Mouse (Mus musculus): ENCODE data around the gene Sphk1. TPM values are rescaled to one million over a fixed set of nuclear protein-coding genes. Genes with fewer than 3 reads are reported as not detected.

Sphk1 gene
- total RNA-seq, 2 experiments from 2014 or later: 2.5 to 3.9 TPM

GRCm38 (mm10) chr11:116572756-116573543 lies 42.2 kb downstream of the Sphk1 start:
- DNase-seq: peak in 1 of 2 experiments; percentile 47
- intact Hi-C loops (cut with DNase I): no loop called here

GRCm38 (mm10) chr11:116574486-116574885 lies 43.8 kb downstream of the Sphk1 start:
- DNase-seq: no peak

GRCm38 (mm10) chr11:116574982-116575381 lies 44.3 kb downstream of the Sphk1 start:
- DNase-seq: no peak
- intact Hi-C loops (cut with DNase I): no loop called here

More at GRCm38 (mm10) chr11:116574486-116574885, 43.8 kb downstream of the Sphk1 start:
- intact Hi-C loops (cut with DNase I): no loop called here

- intact Hi-C loops (cut with DNase I): no loop called here
- no peak for DNase-seq
These were observed 44.7 kb downstream of the Sphk1 start for GRCm38 (mm10) chr11:116575396-116575795.

- no peak for DNase-seq
- intact Hi-C loops (cut with DNase I): no loop called here
These were observed 48.6 kb downstream of the Sphk1 start for GRCm38 (mm10) chr11:116579280-116579679.

GRCm38 (mm10) chr11:116580031-116580652 lies 49.4 kb downstream of the Sphk1 start:
- intact Hi-C loops (cut with DNase I): no loop called here
- no peak for DNase-seq

- DNase-seq: peak; percentile 59 to 61
- intact Hi-C loops (cut with DNase I): no loop called here
These were observed 50.1 kb downstream of the Sphk1 start for GRCm38 (mm10) chr11:116580711-116581375.

- intact Hi-C loops (cut with DNase I): no loop called here
These were observed 50.7 kb downstream of the Sphk1 start, which contains the start of gene Ube2o for GRCm38 (mm10) chr11:116581376-116581814. Ube2o (minus strand) TSS chr11:116581447.

GRCm38 (mm10) chr11:116585682-116586081 lies 55.0 kb downstream of the Sphk1 start:
- DNase-seq: no peak
- intact Hi-C loops (cut with DNase I): loop anchor here (5.0 kb wide), 1 partner anchor 33 kb away; no protein-coding TSS in a partner anchor

More at GRCm38 (mm10) chr11:116581376-116581814, 50.7 kb downstream of the Sphk1 start, which contains the start of gene Ube2o:
- peak; percentile 88 to 90 for DNase-seq

Other genes with a start within 250 kb of the Sphk1 start
- gene Galr2, start 250.0 kb upstream of the Sphk1 start, total RNA-seq (2021): not detected
- gene Exoc7, start 223.7 kb upstream of the Sphk1 start, total RNA-seq (2021): 10 to 100 TPM; 61.0 to 65.9 TPM
- not detected for gene Foxj1, start 195.5 kb upstream of the Sphk1 start, total RNA-seq (2021)
- gene Rnf157, start 117.9 kb upstream of the Sphk1 start, total RNA-seq (2021): 10 to 100 TPM; 10.0 TPM
- 10 to 100 TPM; 47.2 to 49.4 TPM for gene Ubald2, start 96.8 kb upstream of the Sphk1 start, total RNA-seq (2021)
- not detected for gene Qrich2, start 64.7 kb upstream of the Sphk1 start, total RNA-seq (2021)
- 10 to 100 TPM; 45.3 to 45.8 TPM for gene Prpsap1, start 36.7 kb upstream of the Sphk1 start, total RNA-seq (2021)
- 10 to 100 TPM; 28.5 to 33.7 TPM for gene Ube2o, start 50.5 kb downstream of the Sphk1 start, total RNA-seq (2021)
- not detected for gene Aanat, start 55.5 kb downstream of the Sphk1 start, total RNA-seq (2021)
- gene Rhbdf2, start 96.1 kb downstream of the Sphk1 start, total RNA-seq (2021): 10 to 100 TPM; 15.4 to 17.7 TPM
- 1 to 10 TPM; 1.4 to 1.7 TPM for gene Prcd, start 122.6 kb downstream of the Sphk1 start, total RNA-seq (2021)
- 10 to 100 TPM; 76.2 to 85.4 TPM for gene Cygb, start 123.4 kb downstream of the Sphk1 start, total RNA-seq (2021)
- not detected for gene St6galnac1, start 244.6 kb downstream of the Sphk1 start, total RNA-seq (2021)

All from heart, postnatal 10 days (tissue).